Mouse (Mus musculus) embryo, embryonic 11 days (tissue): ENCODE results near the gene Vgll2.

ENCODE experiments used
- DNase-seq: peaks from one replicate; pipeline ENCODE4 v3.0.0-alpha.2; 2015

The Vgll2 gene

DNA sequence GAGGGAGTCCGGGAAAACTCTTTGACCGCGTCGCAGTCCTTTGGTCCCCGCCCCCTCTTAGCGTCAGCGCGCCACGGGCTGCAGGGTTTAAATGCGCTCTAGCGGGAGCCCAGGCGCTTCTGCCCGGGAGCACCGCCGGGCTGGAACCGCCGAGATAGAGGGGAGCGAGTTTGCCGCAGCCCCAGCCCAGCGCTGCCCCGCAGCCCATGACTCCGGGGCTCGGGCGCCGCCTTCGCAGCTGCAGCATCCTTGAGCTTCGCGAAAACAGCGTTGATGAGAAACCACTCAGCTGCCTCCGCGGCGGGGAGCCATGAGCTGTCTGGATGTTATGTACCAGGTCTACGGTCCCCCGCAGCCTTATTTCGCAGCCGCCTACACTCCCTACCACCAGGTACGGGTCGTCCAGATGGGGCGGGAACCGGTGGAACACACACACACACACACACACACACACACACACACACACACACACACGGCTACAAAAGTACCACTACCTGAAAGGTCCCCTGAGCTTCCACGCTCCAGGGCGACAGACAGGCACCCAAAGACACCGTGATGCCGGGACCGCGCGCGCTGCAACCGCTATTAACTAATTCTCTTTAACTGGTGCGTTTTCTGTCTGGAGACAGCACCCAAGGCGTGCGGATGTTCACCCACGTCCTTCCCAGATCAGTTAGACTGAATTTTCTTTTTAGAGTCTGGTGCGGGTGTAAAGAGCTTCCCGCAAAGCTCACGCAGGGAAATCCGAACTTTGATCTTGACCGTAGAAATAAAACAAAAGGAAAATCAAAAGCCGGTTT lies at the start of gene Vgll2:
Vgll2 (plus strand) TSS at position 90 of the 800 bp plus-strand sequence.
- peak; percentile 83 for DNase-seq

DNA sequence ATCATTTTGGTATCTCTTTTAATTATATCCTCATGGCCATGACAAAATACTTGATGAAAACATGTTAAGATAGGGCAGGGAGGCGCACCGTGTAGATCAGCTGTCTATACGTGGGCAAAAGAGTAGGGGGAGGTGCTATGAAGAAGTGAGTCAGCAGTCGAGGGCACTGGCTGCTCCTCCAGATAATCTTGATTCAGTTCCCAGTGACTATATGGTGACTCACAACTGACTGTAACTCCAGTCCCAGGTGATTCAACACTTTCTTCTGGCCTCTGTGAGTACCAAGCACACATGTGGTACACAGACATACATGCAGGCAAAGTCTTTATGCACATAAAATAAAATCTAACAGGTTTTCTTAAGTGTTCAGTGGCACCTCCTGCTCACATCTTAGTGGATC lies 47.2 kb upstream of the Vgll2 start:
- no peak for DNase-seq

DNA sequence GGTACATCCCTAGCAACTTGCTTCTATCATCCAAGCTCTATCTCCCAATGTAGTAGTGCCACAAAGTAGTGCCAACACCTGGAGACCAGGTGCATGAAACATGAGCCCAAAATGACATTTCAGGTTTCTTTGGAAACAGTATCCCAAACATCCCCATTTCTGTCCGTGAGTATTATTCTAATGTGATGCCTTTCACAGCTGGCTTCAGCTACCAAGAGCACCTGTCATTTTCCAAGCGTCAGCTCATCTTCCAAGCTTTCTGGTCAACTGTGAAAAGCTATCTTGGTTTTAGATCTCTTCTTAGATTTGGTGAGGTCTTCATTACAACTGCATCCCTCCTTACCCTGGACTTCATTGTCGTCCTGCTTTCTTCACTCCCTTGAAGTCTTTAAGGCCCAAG lies 46.7 kb upstream of the Vgll2 start:
- no peak for DNase-seq

DNA sequence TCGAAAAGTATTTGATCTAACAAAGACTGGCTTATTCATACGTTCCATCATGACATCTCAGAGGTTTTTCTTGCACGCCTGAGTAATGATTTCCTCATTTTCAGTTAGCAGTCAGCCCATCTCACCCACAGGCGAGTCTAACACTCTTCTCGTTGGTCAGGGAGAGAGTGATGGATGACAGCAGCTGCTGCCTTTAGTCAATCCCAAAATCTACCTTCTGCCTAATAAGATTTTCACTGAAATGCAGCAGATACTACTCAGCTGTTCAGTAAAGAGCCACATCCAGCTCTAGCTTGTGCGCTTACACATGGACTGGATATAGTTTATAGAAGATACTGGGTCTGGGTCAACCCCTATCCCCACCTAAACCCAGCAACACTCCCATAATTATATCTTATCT lies 40.7 kb upstream of the Vgll2 start:
- peak; percentile 6 for DNase-seq

DNA sequence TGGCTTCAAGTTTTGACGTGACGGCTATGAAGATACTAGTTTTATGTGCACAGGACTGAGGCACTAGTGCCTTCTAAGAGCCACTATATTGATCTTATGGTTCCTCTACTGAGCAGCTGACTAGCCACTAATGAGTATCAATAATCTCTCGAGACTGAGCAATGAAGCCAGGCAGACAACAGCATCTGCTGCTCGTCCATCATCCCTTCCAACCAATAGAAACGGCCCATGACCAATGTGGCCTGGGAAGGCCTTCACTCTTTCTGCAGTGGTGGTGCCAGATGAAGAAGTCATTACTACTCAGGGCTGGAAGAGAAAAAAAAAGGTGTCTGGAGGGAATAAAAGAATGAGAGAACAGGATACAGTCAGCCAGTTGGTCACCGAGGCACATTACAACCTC lies 39.9 kb upstream of the Vgll2 start:
- no peak for DNase-seq

DNA sequence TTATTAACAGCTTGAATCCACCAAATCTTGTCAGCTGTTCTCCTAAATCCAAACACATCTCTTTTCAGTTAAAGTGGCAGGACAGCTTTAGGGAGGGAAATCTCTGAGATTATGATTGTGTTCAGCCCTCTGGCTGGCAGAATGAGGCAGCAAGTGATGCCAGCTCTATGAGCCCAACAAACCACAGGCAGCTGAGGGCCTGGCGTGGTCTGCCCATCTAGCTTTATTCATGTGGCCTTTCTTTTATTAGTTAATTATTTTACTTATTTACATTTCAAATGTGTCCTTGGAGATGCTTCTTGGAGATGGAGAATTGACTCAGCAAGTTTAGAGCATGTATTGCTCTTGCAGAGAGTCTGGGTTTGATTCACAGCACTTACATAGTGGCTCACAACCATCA lies 3.8 kb upstream of the Vgll2 start:
- no peak for DNase-seq

DNA sequence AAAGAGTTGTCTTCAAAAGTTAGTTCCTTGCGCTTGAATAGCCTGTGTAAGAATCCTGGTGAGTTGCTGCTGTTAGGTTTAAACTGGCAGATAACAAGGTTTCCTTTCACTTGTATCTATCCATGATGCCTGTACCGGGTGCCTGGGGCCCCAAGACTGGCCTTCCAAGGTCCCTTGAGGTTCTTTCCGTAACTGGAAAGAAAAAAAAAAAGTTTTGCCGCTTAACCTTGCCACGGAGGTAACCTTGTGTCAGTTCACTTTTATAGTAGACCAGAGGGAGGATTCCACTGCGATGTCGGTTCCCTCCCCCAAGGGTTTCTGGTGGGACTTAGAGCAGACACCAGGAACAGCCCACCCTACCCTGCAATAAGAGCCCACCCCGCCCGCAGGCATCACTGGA lies 1.1 kb upstream of the Vgll2 start:
- DNase-seq: peak; percentile 13

DNA sequence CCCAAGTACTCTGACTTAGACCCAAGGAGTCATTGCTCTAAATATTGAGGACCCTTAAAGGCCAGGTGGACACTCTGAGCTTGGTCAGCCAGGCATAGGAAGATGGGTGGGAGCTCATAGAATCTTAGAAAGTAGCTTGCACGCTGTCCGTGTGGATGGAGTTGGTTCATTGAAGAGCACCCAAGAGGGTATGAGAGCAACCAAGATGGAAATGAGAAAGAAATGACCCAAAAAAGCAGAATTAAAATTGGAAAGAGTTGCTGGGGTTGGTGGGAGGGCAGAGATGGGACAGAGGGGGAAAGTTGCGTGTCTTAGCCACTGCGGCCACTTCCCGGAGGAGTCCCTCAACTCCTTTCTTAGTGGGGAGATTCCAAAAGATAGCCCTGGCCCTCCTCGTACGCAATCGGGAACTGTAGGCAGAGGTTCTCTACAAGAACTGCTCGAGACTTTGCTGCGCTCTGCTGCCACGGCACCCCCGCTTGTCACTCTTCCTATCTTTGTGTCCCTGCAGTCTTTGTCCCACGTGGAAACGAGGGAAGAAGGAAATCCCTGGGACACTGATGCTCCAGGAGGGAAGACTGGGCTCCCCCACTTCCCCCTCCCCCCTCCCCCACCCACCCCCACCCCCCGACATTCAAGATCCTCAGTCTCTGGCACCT lies 437 bp upstream of the Vgll2 start:
- peak; percentile 14 for DNase-seq

DNA sequence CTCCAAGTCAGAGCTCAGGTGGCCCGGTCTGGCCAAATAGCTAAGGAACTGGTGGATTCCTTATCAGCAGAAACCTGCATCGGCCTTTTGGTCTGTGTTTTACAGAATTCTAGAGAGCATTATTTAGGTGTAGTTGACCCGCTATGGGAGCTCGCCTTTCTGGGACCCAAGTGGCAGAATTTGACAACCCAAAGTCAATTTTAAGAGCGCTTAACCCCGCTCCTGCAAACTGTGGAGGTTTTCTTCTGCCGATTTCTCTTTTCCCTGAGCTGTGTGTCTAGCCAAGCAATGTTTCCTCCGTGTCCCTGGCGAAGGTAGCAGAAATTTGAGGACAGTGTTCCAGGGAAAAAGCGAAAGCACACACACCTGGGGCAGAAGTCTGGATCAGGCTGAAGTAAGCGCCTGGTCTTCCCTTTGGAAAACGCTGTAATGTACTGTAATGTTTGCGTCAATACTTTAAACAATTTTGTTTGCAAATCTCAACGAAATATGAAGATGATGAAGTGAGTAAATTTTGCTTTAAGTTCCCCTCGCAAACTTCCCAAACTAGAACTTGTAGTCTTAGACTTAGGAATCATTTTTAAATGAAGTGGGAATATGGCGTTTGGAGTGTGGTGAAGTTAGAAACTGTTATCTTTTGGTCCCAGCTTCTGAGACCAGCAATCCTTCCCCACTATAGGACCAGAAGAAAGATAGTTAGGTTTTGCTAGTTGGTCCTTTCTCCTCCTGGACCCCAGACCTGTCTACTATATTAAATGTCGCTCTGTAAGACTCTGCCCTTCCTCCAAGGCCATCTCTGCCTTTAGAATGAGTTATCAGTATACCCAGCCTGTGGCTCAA lies 1.1 kb downstream of the Vgll2 start:
- peak; percentile 42 for DNase-seq

DNA sequence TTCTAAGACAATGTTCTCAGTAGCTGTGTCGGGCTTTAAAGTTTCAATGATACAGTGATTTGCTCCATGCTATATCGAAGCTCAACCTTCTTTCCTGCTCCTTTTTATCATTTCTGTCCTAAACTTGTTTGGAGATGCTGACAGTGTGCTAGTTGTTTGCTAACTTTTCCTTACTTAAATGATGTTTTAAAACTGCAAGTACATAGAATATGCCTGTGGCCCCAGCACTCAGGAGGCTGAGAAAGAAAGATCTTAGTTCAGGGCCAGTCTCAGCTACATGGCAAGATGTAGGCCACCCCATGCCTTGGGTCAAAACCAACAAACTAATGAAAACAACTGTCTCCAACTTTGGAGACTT lies 1.7 kb downstream of the Vgll2 start:
- DNase-seq: no peak

DNA sequence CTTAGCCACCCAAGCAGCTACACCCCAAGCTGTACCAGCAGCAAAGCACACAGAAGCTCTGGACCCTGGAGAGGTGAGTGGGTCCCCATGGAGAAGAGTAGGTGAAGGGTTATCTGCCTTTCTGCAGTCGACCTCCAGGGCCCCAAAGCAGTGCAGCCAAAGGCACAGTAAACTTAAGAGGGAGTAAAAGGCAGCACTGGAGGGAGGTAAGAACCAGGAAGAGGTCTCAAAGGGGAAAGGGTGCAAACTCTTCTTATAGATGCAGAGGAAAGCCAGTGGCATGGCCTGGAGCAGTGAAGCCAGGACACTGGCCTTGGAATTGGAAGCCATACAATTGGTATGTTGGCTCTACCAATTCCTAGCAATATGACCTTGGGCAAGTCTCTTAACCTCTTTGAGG lies 3.0 kb downstream of the Vgll2 start:
- DNase-seq: no peak

DNA sequence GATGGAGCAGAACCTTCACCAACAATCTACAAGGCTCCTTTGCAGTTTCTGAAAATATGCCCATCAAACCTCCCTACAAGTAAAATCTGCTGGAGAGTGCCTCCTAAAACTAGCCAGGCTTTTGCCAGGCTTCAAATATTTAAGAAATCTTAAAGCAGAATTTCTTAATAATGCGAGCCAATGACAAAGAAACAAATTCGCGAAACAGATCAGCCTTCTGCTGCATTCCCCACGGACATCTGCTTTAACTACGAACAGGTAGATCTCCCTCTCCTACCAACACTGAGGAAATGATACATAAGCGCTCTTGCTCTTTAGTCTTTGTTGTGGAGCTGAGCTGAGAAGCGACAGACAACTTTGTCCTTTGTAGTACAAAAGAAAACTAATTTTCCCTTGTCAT lies 3.5 kb downstream of the Vgll2 start:
- no peak for DNase-seq

DNA sequence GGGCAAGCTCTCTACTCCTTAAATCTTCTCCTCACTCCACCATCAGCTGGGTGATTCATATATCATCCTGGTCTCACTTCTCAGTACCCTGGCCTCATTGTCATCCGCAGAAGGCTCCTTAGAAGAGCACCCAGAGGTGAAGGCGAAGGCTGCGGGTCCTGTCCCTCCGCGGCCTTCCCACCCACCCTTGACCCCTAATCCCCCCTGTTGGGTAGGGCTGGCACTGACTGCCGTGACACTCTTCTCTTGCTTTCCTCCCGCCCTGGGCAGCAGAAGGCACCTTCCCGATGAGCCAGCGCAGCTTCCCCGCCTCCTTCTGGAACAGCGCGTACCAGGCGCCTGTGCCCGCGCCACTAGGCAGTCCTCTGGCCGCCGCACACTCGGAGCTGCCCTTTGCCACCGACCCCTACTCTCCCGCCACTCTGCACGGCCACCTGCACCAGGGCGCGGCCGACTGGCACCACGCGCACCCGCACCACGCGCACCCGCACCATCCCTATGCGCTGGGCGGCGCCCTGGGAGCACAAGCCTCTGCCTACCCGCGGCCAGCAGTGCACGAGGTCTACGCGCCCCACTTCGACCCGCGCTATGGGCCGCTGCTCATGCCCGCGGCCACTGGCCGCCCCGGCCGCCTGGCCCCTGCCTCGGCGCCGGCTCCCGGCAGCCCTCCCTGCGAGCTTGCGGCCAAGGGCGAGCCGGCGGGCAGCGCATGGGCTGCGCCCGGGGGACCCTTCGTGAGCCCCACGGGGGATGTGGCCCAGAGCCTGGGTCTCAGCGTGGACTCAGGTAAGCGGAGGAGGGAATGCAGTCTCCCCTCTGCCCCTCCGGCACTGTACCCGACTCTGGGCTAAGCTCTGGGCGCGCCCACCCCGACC lies 5.1 kb downstream of the Vgll2 start:
- peak; percentile 59 for DNase-seq

DNA sequence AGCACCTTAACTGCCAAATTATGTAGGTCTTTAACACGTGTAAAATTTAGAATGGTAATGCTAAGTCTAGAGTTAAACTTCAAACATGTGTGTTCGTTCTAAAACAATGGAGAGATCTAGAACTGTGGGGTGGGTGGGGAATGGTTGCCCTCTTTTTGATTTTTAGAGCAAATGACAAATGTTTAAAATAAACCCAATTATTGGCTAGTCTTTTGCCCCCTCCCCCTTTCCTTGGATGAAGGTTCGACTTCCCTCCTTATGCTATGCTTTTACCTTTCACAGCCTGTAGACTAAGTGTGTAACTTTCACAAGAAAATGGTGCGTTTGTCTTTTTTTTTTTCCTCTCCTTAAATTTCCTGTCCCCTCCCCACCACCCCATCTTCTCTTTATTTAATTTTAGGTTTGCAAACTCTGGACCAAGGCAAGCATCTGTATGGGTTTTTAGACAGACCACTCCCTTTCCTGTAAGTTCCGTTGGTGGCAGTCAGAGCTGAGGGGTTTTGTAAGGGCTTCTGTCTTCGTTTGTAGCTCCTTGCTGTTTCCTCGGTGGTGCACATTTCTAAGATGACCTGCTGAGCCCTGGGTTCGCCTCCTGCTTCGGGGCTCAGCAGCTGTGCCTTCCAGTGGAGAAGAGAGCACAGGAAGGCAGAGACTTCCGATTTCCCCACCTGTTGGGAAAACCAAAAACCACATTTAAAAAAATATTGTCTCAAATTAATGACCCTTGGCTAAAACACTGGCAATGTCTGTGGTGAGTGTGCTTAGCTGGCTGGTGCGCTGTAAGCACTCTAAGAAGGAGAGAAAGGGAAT lies 6.5 kb downstream of the Vgll2 start:
- DNase-seq: no peak

DNA sequence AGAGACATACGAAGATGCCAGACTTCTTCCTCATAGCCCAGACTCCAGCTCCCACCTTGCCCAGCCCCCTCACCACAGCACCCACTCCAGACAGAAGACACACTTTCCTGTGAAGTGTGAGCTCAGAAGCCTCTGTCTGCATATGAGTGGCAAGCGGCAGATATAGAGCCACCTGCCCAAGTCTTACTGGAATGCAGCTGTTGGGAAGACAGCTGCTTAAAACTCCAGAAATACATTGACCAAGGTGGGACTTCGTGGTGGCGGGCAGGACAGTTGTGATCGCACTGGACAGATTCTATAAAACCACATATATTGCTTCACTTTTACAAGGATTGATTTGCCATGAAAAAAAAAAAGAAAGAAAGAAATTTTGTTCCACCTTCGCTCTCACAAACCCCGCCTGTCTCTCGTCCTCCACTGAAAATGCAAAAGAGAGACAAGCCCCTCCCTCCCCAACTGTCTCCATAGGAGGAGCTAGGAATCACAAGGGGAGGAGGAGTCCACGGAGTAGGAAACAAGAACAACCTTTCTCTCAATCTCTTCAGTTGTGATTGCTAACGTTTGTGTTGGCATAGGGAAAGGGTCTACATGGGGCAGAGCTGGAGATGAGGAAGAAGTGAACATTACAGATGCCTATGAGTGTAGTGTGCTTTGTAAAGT lies 7.2 kb downstream of the Vgll2 start:
- DNase-seq: peak; percentile 40

DNA sequence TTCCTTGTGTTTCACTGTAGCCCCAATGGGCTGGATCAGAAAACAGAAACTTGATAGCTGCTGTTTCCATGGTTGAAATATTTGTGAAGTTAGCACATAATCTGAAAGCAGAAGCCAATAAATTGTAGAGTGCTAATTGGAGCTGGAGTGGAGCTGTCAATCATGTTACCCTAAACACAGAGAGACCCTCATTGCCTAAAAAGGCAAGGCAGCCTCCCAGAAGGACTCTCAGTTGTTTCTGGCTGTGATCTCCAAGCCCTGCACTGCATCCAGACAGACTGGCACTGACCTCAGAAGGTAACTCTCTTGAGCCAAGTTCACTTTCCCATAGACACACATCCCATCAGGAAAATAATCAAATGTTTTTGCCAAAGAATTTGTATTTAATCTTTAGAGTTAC lies 11.4 kb downstream of the Vgll2 start:
- DNase-seq: no peak

DNA sequence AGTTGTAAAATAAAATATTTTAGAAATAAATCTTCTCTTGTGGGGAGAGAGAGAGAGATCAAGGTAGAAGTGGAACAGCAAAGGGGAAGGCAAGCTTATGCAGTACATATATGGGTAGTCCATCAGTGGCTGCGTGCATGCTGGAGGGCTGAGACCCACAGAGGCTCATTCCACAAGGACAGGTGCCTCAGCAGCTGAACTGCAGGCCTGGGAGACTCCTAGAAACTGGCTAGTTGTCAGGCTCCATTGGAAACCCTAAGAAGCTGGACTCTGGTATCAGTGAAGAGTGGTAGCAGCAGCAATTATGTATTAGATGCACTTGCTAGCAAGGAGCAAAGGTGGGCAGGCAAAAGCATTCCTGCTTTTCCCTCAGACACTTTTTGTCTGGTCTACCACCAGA lies 17.1 kb downstream of the Vgll2 start:
- DNase-seq: no peak

DNA sequence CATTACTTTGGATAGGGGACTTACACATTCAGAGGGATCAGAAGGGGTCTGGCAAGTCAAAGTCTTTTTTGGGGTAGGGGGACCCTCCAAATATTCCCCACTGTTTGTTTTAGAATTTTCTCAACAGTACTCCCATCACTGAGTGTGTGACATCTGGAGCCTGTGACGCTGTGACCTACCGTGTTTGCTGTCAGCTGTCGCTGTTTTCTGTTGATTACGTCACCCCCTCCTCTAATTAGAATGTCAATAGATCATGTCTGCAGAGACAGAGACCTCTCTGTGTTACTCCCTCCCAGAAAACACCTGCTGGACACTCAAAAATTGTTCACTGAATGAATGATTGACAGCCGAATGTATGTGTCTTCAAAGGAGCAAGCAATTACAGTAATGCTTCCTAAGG lies 20.8 kb downstream of the Vgll2 start:
- no peak for DNase-seq

DNA sequence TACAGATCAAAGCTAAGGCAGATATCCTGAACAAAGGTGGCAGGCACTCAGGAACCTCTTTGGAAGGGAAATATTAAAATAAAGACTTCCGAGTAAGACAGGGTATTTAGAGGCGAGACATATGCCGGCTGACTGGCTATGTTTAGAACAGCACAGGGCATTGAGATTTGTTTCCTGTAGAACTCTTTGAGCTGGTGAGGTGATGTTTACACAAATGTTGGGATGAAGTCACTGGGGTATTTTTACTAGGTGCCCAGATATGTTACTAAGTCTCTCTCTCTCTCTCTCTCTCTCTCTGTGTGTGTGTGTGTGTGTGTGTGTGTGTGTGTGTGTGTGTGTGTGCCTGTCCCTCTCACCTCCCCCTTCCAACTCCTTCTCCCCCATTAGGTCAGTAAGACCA lies 26.0 kb downstream of the Vgll2 start:
- DNase-seq: no peak

DNA sequence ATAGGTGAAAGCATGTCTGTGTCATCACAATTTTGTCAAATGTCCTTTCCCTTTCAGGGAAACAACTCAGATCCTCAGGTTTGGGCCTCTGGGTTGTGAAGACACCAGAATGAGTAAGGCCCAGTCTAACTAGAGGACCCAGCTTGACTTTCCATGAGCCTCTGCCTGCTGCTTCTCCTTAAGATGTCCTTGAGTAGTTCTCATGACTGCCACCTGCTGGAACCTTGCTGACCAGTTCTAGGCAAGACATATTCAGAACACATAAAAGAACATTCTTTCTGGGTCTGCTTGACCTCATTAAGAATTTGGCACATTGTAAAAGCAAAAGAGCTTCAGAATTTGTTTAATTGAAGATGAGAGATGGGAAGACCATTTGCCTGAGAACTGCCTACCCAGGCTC lies 50.2 kb downstream of the Vgll2 start:
- peak; percentile 76 for DNase-seq
